Mouse (Mus musculus) cerebellum, adult 2 months (tissue): ENCODE data around the gene Ccr4.

Source experiments
- CTCF ChIP-seq: fragments of 200-500 bp; IDR thresholded peaks from 2 replicates; pipeline ENCODE4 v1.5.1; 2011; ENCODE audit warnings: low read depth, mild to moderate bottlenecking, control low read depth, low read length, moderate library complexity, borderline replicate concordance; ENCODE audit not compliant: insufficient read depth
- POLR2A ChIP-seq: fragments of 200-500 bp; IDR thresholded peaks from 2 replicates; pipeline ENCODE4 v1.6.1; 2011; ENCODE audit warnings: low read length, control low read depth, borderline replicate concordance; ENCODE audit not compliant: insufficient read depth

GRCm38 (mm10) chr9:114446887-114447286 is 57.8 kb downstream of the Ccr4 start:
- no peak for TF ChIP-seq CTCF
- no peak for TF ChIP-seq POLR2A
